In the genomic region with DNA sequence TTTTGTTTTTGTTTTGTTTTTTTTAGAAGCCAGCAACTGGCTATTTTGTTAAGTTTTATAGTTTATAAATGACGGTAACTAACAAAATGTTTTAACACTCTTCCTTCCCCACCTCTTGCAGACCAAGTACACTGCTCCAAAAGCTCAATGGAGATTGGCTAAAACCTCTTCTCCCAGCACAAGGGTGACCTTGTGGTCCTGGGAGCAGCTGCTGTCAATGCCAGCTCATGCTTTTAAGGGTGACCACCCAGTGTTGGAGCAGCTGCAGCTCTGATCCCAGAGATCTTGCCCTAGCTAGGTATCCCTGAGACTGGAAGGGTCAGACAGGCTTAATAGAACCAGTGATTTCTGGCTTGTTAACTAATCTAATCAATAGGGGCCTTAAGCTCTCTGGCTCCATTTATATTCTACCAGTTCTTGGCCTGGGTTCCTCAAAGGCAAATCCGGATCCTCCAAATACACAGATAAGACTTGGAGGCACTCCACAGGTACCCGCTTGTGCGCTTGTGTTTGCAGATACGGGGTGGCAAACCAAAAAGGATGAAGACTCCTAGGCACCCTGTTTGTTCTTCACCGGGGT, we compare ENCODE assay signal across 8 mouse cellular contexts. TPM values are rescaled to one million over a fixed set of nuclear protein-coding genes. Genes with fewer than 3 reads are reported as not detected.
A peak's percentile ranks its signal among the peaks of the same experiment; 100 is the strongest.
DNase-seq lines count a peak whose midpoint lies in the region; ATAC-seq and TF ChIP-seq lines count a peak whose summit lies in the region.

No protein-coding gene starts in this region.

- no peaks in the 10 kb centered on the region for H3K36me3 ChIP-seq in heart, adult 2 months (ENCODE audit: control insufficient read depth, insufficient read depth, low read length)
- no peaks in the 10 kb centered on the region for H3K36me3 ChIP-seq in hindbrain, embryonic 12.5 days
- no peaks in the 10 kb centered on the region for H3K36me3 ChIP-seq in midbrain, embryonic 11.5 days (ENCODE audit: control insufficient read depth, insufficient read depth, low read length)

- H3K9me3 ChIP-seq in hindbrain, embryonic 12.5 days (replicated peaks): no peaks in the 10 kb centered on the region
- no peaks in the 10 kb centered on the region for H3K9me3 ChIP-seq in midbrain, embryonic 11.5 days (ENCODE audit: control insufficient read depth, low read length)

- TF ChIP-seq EP300 in heart, adult 2 months (IDR thresholded peaks at IDR 0.05; ENCODE audit: insufficient read depth, low read depth, low read length): no peak

- H3K27me3 ChIP-seq in heart, adult 2 months (ENCODE audit: control insufficient read depth, insufficient read depth, low read length): no peaks in the 10 kb centered on the region
- peaks cover 5% of the 10 kb centered on the region for H3K27me3 ChIP-seq in hindbrain, embryonic 12.5 days
- H3K27me3 ChIP-seq in midbrain, embryonic 11.5 days (ENCODE audit: control insufficient read depth, insufficient read depth, low read length): no peaks in the 10 kb centered on the region; the same call in 1 of the 2 replicates

- TF ChIP-seq CTCF in heart, adult 2 months (IDR thresholded peaks at IDR 0.05): no peak

- intact Hi-C loops in heart, adult 2 months (cut with DNase I): loop anchor here (5.0 kb wide), 1 partner anchor 73 kb away; no protein-coding TSS in a partner anchor

- 0 out of 2 replicates have a peak, but pooled peaks have one; percentile 7 for ATAC-seq in hindbrain, embryonic 12.5 days (ENCODE audit: low FRiP score)
- ATAC-seq in midbrain, embryonic 11.5 days (ENCODE audit: low FRiP score): peak; percentile 49

- TF ChIP-seq POLR2A in heart, adult 2 months (IDR thresholded peaks at IDR 0.05; ENCODE audit: insufficient read depth, low read depth, low read length): no peak

- H3K79me2 ChIP-seq in heart, adult 2 months (replicated peaks; ENCODE audit: control insufficient read depth, insufficient read depth, low read length): no peaks in the 10 kb centered on the region

- H3K4me2 ChIP-seq in hindbrain, embryonic 12.5 days (replicated peaks): peak overlapping the region; percentile 84
- H3K4me2 ChIP-seq in midbrain, embryonic 11.5 days: peak overlapping the region; percentile 72

- peak overlapping the region; percentile 49 for H3K4me3 ChIP-seq in heart, adult 2 months
- H3K4me3 ChIP-seq in hindbrain, embryonic 12.5 days: peak overlapping the region; percentile 40
- peak overlapping the region; percentile 35 for H3K4me3 ChIP-seq in midbrain, embryonic 11.5 days (ENCODE audit: low read depth, low read length)

- peaks cover 4% of the 10 kb centered on the region for H3K4me1 ChIP-seq in heart, adult 2 months (ENCODE audit: control insufficient read depth, insufficient read depth, low read length)
- H3K4me1 ChIP-seq in hindbrain, embryonic 12.5 days: peaks cover 15% of the 10 kb centered on the region
- H3K4me1 ChIP-seq in midbrain, embryonic 11.5 days (ENCODE audit: control insufficient read depth, insufficient read depth, low read length): peaks cover 17% of the 10 kb centered on the region

- WGBS in heart, adult 2 months: 23% methylated on average over 6 of the region's 6 CpGs
- WGBS in hindbrain, embryonic 12.5 days: 25% methylated on average over 6 of the region's 6 CpGs
- 24% methylated on average over 6 of the region's 6 CpGs for WGBS in midbrain, embryonic 11.5 days

- peak overlapping the region; percentile 29 for H3K27ac ChIP-seq in heart, adult 2 months
- H3K27ac ChIP-seq in hindbrain, embryonic 12.5 days: no peak overlapping the region
- no peak overlapping the region for H3K27ac ChIP-seq in midbrain, embryonic 11.5 days (ENCODE audit: low read depth, low read length)

- DNase-seq in heart, adult 2 months: no peak
- no peak for DNase-seq in heart, adult 8-10 months (ENCODE audit: low spot score)
- peak; percentile 39 for DNase-seq in adrenal gland, postnatal 10 days
- peak; percentile 91 for DNase-seq in midbrain, embryonic 11.5 days (ENCODE audit: low spot score, missing footprints)
- DNase-seq in gastrocnemius, adult 18-20 months (ENCODE audit: low spot score): no peak
- no peak for DNase-seq in thymus, postnatal 25 days
- DNase-seq in lung, postnatal 10 days: no peak

- H3K9ac ChIP-seq in heart, adult 2 months (ENCODE audit: low read depth, low read length): no peak overlapping the region
- 0 out of 2 replicates have a peak overlapping the region, but pooled peaks have one; percentile 63 for H3K9ac ChIP-seq in hindbrain, embryonic 12.5 days
- peak overlapping the region; percentile 59; the same call in 1 of the 2 replicates for H3K9ac ChIP-seq in midbrain, embryonic 11.5 days (ENCODE audit: low read length)

RNA-seq across cellular contexts. Expression of a gene that starts 0.9 kb away (rescaled TPM):
- total RNA-seq in heart, adult 2 months (2021): 1 to 10 TPM; 2.9 to 4.1 TPM
- 4.1 and 5.9 TPM in 2 replicates for polyA plus RNA-seq in heart, adult 2 months (2012; rRNA removed)
- total RNA-seq in heart, adult 8-10 months (2022): 1 to 10 TPM; 2.5 to 3.7 (median 3.2) TPM
- 1 to 10 TPM; 8.8 to 9.8 TPM for total RNA-seq in adrenal gland, postnatal 10 days (2021)
- 1.7 TPM in 2 replicates for polyA plus RNA-seq in hindbrain, embryonic 12.5 days (2016; fragmentation: Nextera tagmentation; extraction: Ambion mirVana)
- polyA plus RNA-seq in midbrain, embryonic 11.5 days (2014; fragmentation: Nextera tagmentation; extraction: Ambion mirVana): 1.3 and 1.9 TPM in 2 replicates
- under 1 TPM; 0.30 to 0.62 TPM for total RNA-seq in gastrocnemius, adult 18-20 months (2021)

RNA-seq across cellular contexts. Expression of a gene that starts 46.6 kb away (rescaled TPM):
- 1 to 10 TPM; 6.6 to 7.1 TPM for total RNA-seq in heart, adult 2 months (2021)
- 4.2 and 7.7 TPM in 2 replicates for polyA plus RNA-seq in heart, adult 2 months (2012; rRNA removed)
- total RNA-seq in heart, adult 8-10 months (2022): 1 to 10 TPM; 7.5 to 8.7 (median 8.2) TPM
- total RNA-seq in adrenal gland, postnatal 10 days (2021): 1 to 10 TPM; 5.8 to 7.3 TPM
- 12.7 and 14.1 TPM in 2 replicates for polyA plus RNA-seq in hindbrain, embryonic 12.5 days (2016; fragmentation: Nextera tagmentation; extraction: Ambion mirVana)
- polyA plus RNA-seq in midbrain, embryonic 11.5 days (2014; fragmentation: Nextera tagmentation; extraction: Ambion mirVana): 17.3 and 19.2 TPM in 2 replicates
- 1 to 10 TPM; 2.6 to 3.1 TPM for total RNA-seq in gastrocnemius, adult 18-20 months (2021)

Comparison
In these comparisons a context has a peak if more than half of its experiments do, and no peak if none do; other contexts are left out.
1. DNase-seq: peak in adrenal gland, postnatal 10 days (single experiment) and midbrain, embryonic 11.5 days (single experiment); none in heart, adult 2 months (0 of 2), heart, adult 8-10 months (single experiment), gastrocnemius, adult 18-20 months (single experiment), thymus, postnatal 25 days (single experiment) and lung, postnatal 10 days (single experiment).
2. Peak in every context shown above with its lines, with median percentiles within 50 percentile points of each other: H3K4me3 ChIP-seq.